Mouse (Mus musculus): ENCODE results near the gene Mdm4.

- TF ChIP-seq CTCF (IDR thresholded peaks at IDR 0.05), result no peak
- TF ChIP-seq EP300 (IDR thresholded peaks at IDR 0.05; ENCODE audit: insufficient read depth, low read depth, low read length), result no peak
Measured at GRCm38 (mm10) chr1:133069275-133070120, 39.1 kb upstream of the Mdm4 start.
